Mouse (Mus musculus) ZHBTc4 (cell line): Measurements from ENCODE around the gene Rbfox3.

Experiments
- DNase-seq: peaks from one replicate; pipeline ENCODE4 v3.0.0-alpha.2; 2011; ENCODE audit warnings: low read depth, low spot score

The Rbfox3 gene

GRCm38 (mm10) chr11:118479776-118480175 lies 431.6 kb downstream of the Rbfox3 start:
- DNase-seq, result no peak

GRCm38 (mm10) chr11:118476396-118477373 lies 434.7 kb downstream of the Rbfox3 start, which contains the start of gene Engase:
Gene Engase (plus strand): TSS chr11:118476829.
- peak; percentile 97 for DNase-seq

GRCm38 (mm10) chr11:118475496-118476083 lies 435.8 kb downstream of the Rbfox3 start:
- DNase-seq, result no peak

GRCm38 (mm10) chr11:118473842-118474500 lies 437.4 kb downstream of the Rbfox3 start:
- DNase-seq, result peak; percentile 31

GRCm38 (mm10) chr11:118473161-118473560 lies 438.2 kb downstream of the Rbfox3 start:
- peak; percentile 76 for DNase-seq

GRCm38 (mm10) chr11:118471676-118472075 lies 439.7 kb downstream of the Rbfox3 start:
- DNase-seq, result no peak

- no peak for DNase-seq
Measured at GRCm38 (mm10) chr11:118470234-118470966, 441.0 kb downstream of the Rbfox3 start.

- no peak for DNase-seq
Measured at GRCm38 (mm10) chr11:118469509-118470160, 441.8 kb downstream of the Rbfox3 start.

- peak; percentile 74 for DNase-seq
Measured at GRCm38 (mm10) chr11:118467441-118468035, 443.9 kb downstream of the Rbfox3 start.

- DNase-seq, result peak; percentile 77
Measured at GRCm38 (mm10) chr11:118460280-118460679, 451.1 kb downstream of the Rbfox3 start.

- no peak for DNase-seq
Measured at GRCm38 (mm10) chr11:118459536-118459935, 451.9 kb downstream of the Rbfox3 start.

- DNase-seq, result no peak
Measured at GRCm38 (mm10) chr11:118459051-118459450, 452.3 kb downstream of the Rbfox3 start.

GRCm38 (mm10) chr11:118456937-118457336 lies 454.5 kb downstream of the Rbfox3 start:
- DNase-seq, result no peak

- no peak for DNase-seq
Measured at GRCm38 (mm10) chr11:118455788-118456187, 455.6 kb downstream of the Rbfox3 start.

GRCm38 (mm10) chr11:118453886-118454671 lies 457.3 kb downstream of the Rbfox3 start:
- DNase-seq, result no peak

GRCm38 (mm10) chr11:118452955-118453354 lies 458.4 kb downstream of the Rbfox3 start:
- DNase-seq, result no peak

- no peak for DNase-seq
Measured at GRCm38 (mm10) chr11:118451211-118451610, 460.2 kb downstream of the Rbfox3 start.

GRCm38 (mm10) chr11:118448385-118448784 lies 463.0 kb downstream of the Rbfox3 start:
- DNase-seq, result no peak

- DNase-seq, result no peak
Measured at GRCm38 (mm10) chr11:118447346-118447745, 464.1 kb downstream of the Rbfox3 start.

- peak; percentile 76 for DNase-seq
Measured at GRCm38 (mm10) chr11:118445843-118446242, 465.6 kb downstream of the Rbfox3 start.
